Mouse (Mus musculus) bone marrow macrophage, adult 2 months (primary cell): ENCODE measurements around the gene Wsb1. TPM values are rescaled to one million over a fixed set of nuclear protein-coding genes. Genes with fewer than 3 reads are reported as not detected.

Source experiments
- H3K27ac ChIP-seq: 2 replicates; pipeline ENCODE4 v1.5.1; 2012; ENCODE audit warnings: low read depth, low read length; ENCODE audit not compliant: insufficient read depth
- H3K4me1 ChIP-seq: 2 replicates; pipeline ENCODE4 v1.6.1; 2012; ENCODE audit warnings: low read length; ENCODE audit not compliant: control insufficient read depth, insufficient read depth
- H3K4me3 ChIP-seq: 2 replicates; pipeline ENCODE4 v1.5.1; 2012; ENCODE audit warnings: mild to moderate bottlenecking, low read length, moderate library complexity; ENCODE audit not compliant: insufficient read depth
- CTCF ChIP-seq: IDR thresholded peaks from 2 replicates; pipeline ENCODE4 v1.5.1; 2012; ENCODE audit warnings: low read depth, mild to moderate bottlenecking, low read length, moderate library complexity
- POLR2A ChIP-seq: IDR thresholded peaks from 2 replicates; pipeline ENCODE4 v1.6.1; 2012; ENCODE audit warnings: mild to moderate bottlenecking, low read depth, low read length, borderline replicate concordance
- polyA plus RNA-seq: library from polyadenylated mRNA; stranded (reverse); fragments of >200 nt; gene quantifications from 2 replicates; pipeline ENCODE4 v1.2.4, GENCODE M21; 2012; ENCODE audit not compliant: missing spikeins, insufficient read depth, insufficient read length

Wsb1 gene
- polyA plus RNA-seq, 1 experiment: 181 TPM

- Histone ChIP-seq H3K27ac (peak overlapping the region; percentile 61), H3K4me3 (no peak overlapping the region), H3K4me1 (peaks cover 65% of the 10 kb centered on the region)
- TF ChIP-seq POLR2A (no peak), CTCF (0 out of 2 replicates have a peak, but pooled peaks have one; percentile 24)
Observed at GRCm38 (mm10) chr11:79290473-79290872, 36.0 kb upstream of the Wsb1 start.

GRCm38 (mm10) chr11:79288913-79289640 lies 34.6 kb upstream of the Wsb1 start:
- peaks cover 67% of the 10 kb centered on the region for H3K4me1 ChIP-seq
- no peak overlapping the region for H3K4me3 ChIP-seq
- H3K27ac ChIP-seq: peak overlapping the region; percentile 95
- TF ChIP-seq CTCF: no peak

- TF ChIP-seq POLR2A: no peak
- TF ChIP-seq CTCF: no peak
- Histone ChIP-seq H3K27ac (peak overlapping the region; percentile 95), H3K4me1 (peaks cover 62% of the 10 kb centered on the region), H3K4me3 (no peak overlapping the region)
Observed at GRCm38 (mm10) chr11:79288278-79288843, 33.9 kb upstream of the Wsb1 start.

- H3K27ac ChIP-seq: peak overlapping the region; percentile 95
- peak overlapping the region; percentile 18 for H3K4me3 ChIP-seq
- no peak for TF ChIP-seq CTCF
- no peak for TF ChIP-seq POLR2A
- peaks cover 55% of the 10 kb centered on the region for H3K4me1 ChIP-seq
Observed at GRCm38 (mm10) chr11:79287447-79287846, 33.0 kb upstream of the Wsb1 start.

- H3K4me3 ChIP-seq: peak overlapping the region; percentile 15
- TF ChIP-seq POLR2A: no peak
- TF ChIP-seq CTCF: no peak
- peak overlapping the region; percentile 95 for H3K27ac ChIP-seq
- H3K4me1 ChIP-seq: peaks cover 50% of the 10 kb centered on the region
Observed at GRCm38 (mm10) chr11:79286305-79286799, 31.9 kb upstream of the Wsb1 start.

GRCm38 (mm10) chr11:79283350-79284030 lies 29.0 kb upstream of the Wsb1 start:
- Histone ChIP-seq H3K4me1 (peaks cover 41% of the 10 kb centered on the region), H3K27ac (no peak overlapping the region), H3K4me3 (no peak overlapping the region)
- TF ChIP-seq POLR2A (no peak), CTCF (no peak)

GRCm38 (mm10) chr11:79281396-79281795 lies 26.9 kb upstream of the Wsb1 start:
- Histone ChIP-seq H3K4me3 (no peak overlapping the region), H3K27ac (no peak overlapping the region), H3K4me1 (peaks cover 39% of the 10 kb centered on the region)
- no peak for TF ChIP-seq CTCF

GRCm38 (mm10) chr11:79279732-79280405 lies 25.4 kb upstream of the Wsb1 start:
- peak overlapping the region; percentile 99 for H3K27ac ChIP-seq
- H3K4me3 ChIP-seq: peak overlapping the region; percentile 50; the same call in 1 of the 2 replicates
- TF ChIP-seq POLR2A (no peak), CTCF (no peak)
- H3K4me1 ChIP-seq: peaks cover 29% of the 10 kb centered on the region

- no peak for TF ChIP-seq POLR2A
- TF ChIP-seq CTCF: no peak
- Histone ChIP-seq H3K4me1 (peaks cover 17% of the 10 kb centered on the region), H3K4me3 (no peak overlapping the region), H3K27ac (no peak overlapping the region)
Observed at GRCm38 (mm10) chr11:79273757-79274156, 19.3 kb upstream of the Wsb1 start.

GRCm38 (mm10) chr11:79273039-79273438 lies 18.6 kb upstream of the Wsb1 start:
- H3K27ac ChIP-seq: no peak overlapping the region
- no peak overlapping the region for H3K4me3 ChIP-seq
- peaks cover 15% of the 10 kb centered on the region for H3K4me1 ChIP-seq
- TF ChIP-seq CTCF (no peak), POLR2A (no peak)
